Mouse (Mus musculus) heart, adult 8-10 months (tissue): ENCODE data around the gene Dagla. TPM values are rescaled to one million over a fixed set of nuclear protein-coding genes. Genes with fewer than 3 reads are reported as not detected.
A peak's percentile ranks its signal among the peaks of the same experiment; 100 is the strongest.

Experiments used
- DNase-seq: peaks from one replicate; pipeline ENCODE4 v3.0.0; 2022; ENCODE audit warnings: low spot score
- total RNA-seq, 4 experiments: library from RNA; stranded (reverse); gene quantifications; 2 replicates each; pipeline ENCODE4 v1.2.4; 2022

Gene Dagla
- total RNA-seq, 4 experiments from 2014 or later = 2.8 to 3.7 (median 3.1) TPM

DNA sequence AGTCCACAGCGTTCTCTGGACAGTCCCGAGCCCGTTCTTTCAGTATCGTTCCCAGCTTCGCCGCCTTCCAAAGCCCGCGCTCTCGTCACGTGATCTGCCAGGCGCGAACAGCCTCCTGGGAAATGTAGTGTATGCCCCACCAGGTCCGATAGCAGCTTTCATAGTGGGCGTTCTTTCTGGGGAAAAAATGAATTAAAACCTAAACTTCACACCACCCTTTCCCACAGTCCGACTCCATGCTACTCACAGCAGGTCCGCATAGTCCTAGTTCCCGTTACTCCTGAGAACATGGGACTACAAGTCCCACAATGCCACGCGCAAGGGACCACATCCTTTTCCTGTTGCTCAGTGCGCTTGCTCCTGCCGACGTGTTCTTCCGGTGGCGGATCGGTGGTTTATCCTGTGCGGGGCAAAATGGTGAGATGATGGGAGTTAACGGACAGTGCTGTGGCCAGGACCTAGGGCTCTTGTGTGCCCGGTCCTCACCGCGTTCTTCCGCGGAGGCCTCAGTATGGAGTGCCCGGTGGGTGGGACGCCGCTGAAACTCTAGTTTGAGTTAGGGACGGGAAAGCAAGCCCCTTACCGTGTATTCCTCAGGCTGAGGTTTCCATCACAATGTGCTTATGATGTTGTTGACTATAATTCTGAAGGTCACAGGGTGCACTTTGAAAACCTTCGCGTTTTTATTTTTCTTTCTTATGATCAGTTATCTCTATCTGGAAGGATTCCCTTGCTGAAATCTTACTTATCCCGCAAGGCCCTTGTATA is 100.6 kb downstream of the Dagla start, which contains the start of the genes Tmem258 and Fen1:
Gene Tmem258, plus strand, starts transcription at position 167 of the 768 bp plus-strand sequence.
Gene Fen1, minus strand, starts transcription at position 322 of the 768 bp plus-strand sequence.
- peak; percentile 92 for DNase-seq

GRCm38 (mm10) chr19:10203146-10203847 is 101.4 kb downstream of the Dagla start:
- DNase-seq = no peak

- DNase-seq = peak; percentile 75
Observed at GRCm38 (mm10) chr19:10198723-10199122, 106.0 kb downstream of the Dagla start.

DNA sequence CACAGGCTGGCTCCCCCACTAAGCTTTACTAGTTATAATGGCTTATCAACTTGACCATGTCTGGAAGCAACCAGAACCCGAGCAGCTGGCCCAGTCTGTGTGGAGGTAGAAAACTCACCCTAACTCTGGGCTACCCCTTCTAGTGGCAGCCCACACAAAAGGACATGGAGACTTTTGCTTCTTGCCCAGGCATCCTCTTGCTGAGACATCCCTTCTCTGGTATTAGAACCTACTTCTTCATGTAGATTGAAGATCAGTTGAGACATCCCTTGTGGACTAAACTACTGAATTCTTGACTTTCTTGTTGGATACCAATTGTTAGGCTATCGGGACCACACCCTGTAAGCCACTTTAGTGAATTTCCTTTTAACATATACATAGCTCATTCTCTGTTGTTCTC is 106.4 kb downstream of the Dagla start:
- no peak for DNase-seq

DNA sequence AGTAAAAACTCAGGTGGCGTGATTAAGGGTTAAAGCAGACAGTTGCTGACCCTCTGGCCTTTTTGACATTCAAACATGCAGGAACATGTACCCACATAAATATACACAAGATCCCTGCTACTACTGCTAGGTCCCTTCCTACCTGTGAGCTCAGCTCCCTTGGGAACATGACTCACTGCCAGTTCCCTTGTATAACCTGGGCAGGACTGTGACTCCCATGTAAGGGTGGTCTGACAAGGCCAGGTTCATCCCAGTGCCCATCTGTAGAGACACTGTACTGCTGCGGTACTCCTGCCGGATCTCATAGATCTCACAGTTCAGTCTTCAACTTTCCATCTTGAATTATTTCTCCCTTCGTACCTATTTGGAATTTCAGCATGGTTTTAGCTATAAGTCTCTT is 107.5 kb downstream of the Dagla start:
- no peak for DNase-seq

Other genes with a start within 250 kb of the Dagla start
- gene Fads2, start 203.1 kb downstream of the Dagla start, total RNA-seq = 1 to 10 TPM; 4.6 to 6.0 (median 5.1) TPM
- 10 to 100 TPM; 19.6 to 26.2 (median 23.4) TPM for gene Fads1, start 122.0 kb downstream of the Dagla start, total RNA-seq
- 100 to 1,000 TPM; 163 to 218 (median 190) TPM for gene Tmem258, start 100.9 kb downstream of the Dagla start, total RNA-seq
- gene Fen1, start 100.7 kb downstream of the Dagla start, total RNA-seq = 1 to 10 TPM; 3.5 to 5.3 (median 4.9) TPM
- 1 to 10 TPM; 4.1 to 8.0 (median 7.2) TPM for gene Myrf, start 64.1 kb downstream of the Dagla start, total RNA-seq
- 10 to 100 TPM; 33.2 to 39.1 (median 35.8) TPM for gene Syt7, start 84.2 kb upstream of the Dagla start, total RNA-seq
- 1 to 10 TPM in 2 of 4 experiments, under 1 TPM in 2; 0.38 to 6.4 (median 1.9) TPM for gene Lrrc10b, start 152.6 kb upstream of the Dagla start, total RNA-seq
- under 1 TPM in 3 of 4 experiments, not detected in 1; 0.22 to 0.38 (median 0.28) TPM for gene Ppp1r32, start 178.1 kb upstream of the Dagla start, total RNA-seq
- 10 to 100 TPM; 19.5 to 23.3 (median 21.8) TPM for gene Cpsf7, start 220.4 kb upstream of the Dagla start, total RNA-seq
- gene Sdhaf2, start 221.3 kb upstream of the Dagla start, total RNA-seq = 10 to 100 TPM; 70.8 to 93.2 (median 82.9) TPM